Mouse (Mus musculus): ENCODE measurements around the gene Kcnq4.

Gene Kcnq4

DNA sequence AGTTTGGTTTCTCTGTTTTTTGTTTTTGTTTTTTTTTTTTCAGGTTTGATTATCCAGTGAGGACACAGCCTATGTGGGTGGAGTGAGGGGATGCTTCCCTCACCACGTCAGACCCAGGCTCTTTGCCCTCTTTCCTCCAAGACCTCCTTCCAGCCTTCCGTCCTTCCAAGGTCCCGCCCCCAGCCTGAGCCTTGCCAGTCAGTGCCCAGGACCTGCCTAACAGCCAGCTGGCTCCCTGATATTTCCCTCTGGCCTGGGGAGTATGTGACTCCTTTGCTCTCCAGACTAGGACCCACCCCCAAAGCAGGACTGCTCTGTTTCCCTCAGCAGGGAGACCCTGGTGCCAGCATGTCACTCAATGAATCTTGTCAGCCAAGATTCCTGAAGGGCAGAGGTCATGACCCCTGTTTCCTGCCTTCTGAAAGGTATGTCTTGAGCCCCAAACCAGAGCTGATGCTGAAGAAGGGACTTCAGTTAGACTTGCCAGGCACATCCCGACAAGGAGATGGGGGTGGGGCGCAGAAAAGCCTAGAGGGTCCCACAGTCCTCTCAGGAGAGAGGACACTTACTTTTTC, 22.8 kb downstream of the Kcnq4 start:
- in situ Hi-C loops (cut with MboI; ENCODE audit: low sequenced_read_pairs), result no loop called here

DNA sequence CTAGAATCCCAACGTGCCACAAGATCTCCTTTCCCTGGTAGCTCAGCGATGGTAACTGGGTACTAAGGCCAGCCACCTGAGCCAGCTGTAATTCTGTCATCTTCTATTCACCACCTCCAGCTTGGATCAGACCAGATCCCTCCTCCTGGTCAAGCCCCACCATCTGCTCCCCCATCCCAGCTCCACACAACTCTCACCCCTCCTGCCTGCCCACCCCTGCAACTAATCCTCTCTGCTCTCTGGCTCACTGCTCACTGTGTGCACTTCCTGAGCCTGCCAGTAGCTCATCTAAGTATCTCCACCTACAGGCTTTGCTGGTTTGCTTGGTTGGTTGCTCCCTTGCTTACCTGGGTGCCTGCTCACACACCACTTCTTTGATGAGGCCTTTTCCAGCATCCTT, 26.8 kb downstream of the Kcnq4 start:
- in situ Hi-C loops (cut with MboI; ENCODE audit: low sequenced_read_pairs), result no loop called here

DNA sequence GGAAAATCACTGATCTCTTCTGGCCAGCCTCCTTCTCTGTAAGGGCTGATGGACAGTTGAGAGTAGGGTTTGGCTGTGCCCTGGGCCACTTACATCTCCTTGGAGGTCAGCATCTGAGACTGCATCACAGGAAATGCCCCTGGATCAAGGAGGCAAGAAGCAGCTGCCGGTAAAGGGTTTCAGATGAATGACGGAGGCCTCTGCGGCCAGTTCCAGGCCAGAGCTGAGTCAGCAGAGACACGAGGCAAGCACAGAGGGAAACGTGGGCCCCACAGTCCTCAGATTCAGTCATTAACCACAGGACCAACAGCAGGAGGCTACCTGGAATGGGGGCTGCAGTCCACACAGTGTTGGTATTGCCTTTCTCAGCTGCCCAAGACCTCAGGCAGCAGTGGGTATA, 29.3 kb downstream of the Kcnq4 start:
- in situ Hi-C loops (cut with MboI; ENCODE audit: low sequenced_read_pairs), result no loop called here

GRCm38 (mm10) chr4:120717591-120717990, 30.8 kb downstream of the Kcnq4 start:
- in situ Hi-C loops (cut with MboI; ENCODE audit: low sequenced_read_pairs), result no loop called here

DNA sequence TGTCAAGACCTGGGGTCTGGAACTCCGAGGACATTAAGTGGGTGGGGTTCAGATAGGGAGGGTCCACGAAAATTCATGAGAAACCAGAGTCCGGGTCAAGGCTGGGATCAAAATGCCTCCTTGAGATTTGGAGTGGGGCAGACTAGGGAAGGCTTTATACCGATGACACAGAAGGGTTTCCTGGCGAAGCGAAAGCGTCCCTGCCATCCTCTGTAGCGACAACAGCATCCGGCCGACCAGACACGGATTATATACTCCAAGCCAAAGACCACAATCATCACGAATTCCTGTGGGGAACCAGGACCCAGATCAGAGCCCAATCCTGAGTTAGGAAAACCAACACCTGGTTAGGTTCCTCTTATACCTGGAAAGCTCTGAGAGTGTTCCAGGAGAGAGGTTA, 31.6 kb downstream of the Kcnq4 start:
- in situ Hi-C loops (cut with MboI; ENCODE audit: low sequenced_read_pairs), result no loop called here

GRCm38 (mm10) chr4:120716141-120716571, 32.3 kb downstream of the Kcnq4 start:
- in situ Hi-C loops (cut with MboI; ENCODE audit: low sequenced_read_pairs), result no loop called here

DNA sequence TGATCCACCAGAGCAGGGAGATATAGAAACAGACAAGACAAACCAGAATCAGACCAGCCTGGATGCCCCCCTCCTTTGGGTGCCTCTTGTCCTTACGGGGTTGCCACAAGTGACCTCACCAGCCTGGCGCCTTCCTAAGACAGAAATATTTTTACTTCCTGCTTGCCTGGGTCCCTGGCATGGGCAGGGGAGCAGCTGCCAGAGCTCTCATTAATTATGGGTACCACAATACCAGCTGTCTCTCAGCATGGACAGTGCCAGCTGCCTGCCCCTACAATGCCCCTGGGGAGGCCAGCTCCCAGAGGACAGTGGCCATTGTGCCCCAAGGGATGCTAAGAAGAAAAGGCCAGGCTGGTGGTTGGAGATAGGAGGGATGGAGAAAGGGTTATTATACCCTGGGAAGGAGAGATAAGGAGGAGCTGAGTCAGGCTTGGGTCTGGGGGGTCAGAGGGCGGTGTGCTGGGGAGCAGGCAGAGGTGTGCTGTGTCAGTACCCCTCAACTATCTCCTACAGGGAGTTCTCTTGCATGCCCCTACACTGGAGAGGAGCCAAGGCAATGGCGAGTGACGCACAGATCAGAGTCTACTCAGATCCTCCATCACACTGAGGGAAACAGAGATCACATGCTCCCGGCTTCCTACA, 34.4 kb downstream of the Kcnq4 start:
- in situ Hi-C loops (cut with MboI; ENCODE audit: low sequenced_read_pairs), result no loop called here

GRCm38 (mm10) chr4:120713021-120713420, 35.4 kb downstream of the Kcnq4 start:
- in situ Hi-C loops (cut with MboI; ENCODE audit: low sequenced_read_pairs), result no loop called here

- in situ Hi-C loops (cut with MboI; ENCODE audit: low sequenced_read_pairs), result no loop called here
These were observed 36.2 kb downstream of the Kcnq4 start for GRCm38 (mm10) chr4:120712236-120712635.

DNA sequence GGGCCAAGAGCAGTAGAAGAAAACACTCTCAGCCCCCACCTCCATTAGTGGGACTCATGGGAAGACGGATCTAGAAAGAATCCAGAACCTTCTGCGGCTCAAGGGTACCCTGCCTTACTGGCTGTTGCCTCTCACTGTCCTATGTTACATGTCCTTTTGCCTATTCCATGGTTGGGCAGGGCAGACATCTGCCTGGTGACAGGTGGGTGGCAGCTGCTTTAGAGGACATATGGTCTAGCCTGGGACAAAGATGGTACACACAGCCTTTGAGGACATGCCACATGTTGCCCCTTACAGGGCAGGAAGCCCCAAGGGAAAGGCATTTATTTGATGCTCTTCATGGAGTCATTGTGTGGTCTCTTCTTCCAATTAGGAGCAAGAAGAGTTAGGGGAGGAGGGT, 45.9 kb downstream of the Kcnq4 start:
- in situ Hi-C loops (cut with MboI; ENCODE audit: low sequenced_read_pairs), result no loop called here

DNA sequence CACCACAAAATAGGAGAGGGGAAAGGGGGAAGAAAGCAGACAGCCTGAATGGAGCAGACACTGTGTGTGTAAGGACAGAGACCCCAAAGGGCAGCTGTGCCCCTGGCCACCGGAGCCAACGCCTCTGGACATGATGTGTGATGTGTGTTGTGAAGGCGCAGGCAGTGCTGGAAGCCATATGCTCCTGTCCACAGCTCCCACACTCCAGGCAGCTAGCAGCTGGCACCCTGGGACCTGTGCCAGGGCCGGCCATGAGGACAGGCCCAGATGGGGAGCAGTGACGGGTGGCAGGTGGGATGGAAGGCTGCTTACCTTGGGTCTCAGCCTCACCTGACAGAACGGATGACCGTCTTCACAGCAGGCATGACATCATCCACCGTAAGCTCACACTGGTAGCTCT, 46.4 kb downstream of the Kcnq4 start:
- in situ Hi-C loops (cut with MboI; ENCODE audit: low sequenced_read_pairs), result no loop called here

DNA sequence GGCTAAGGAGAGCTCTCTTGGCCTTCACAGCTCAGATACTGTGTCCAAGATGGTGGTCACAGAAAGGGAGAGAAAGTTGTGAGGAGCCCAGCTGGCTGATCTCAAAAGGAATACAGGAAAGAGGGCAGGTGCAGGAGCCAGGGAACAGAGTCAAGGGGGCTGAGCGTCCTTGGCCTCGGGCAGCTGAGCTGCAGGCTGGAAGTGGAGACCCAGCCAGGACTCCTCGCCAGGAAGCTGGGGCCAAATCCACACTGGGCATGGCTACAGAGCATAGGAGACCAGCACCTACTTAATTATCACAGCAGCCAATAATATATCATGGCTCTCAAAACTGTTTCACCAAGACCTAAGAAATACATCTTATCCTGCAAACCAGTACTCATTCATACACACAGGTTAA, 47.2 kb downstream of the Kcnq4 start:
- in situ Hi-C loops (cut with MboI; ENCODE audit: low sequenced_read_pairs), result no loop called here

- in situ Hi-C loops (cut with MboI; ENCODE audit: low sequenced_read_pairs), result no loop called here
These were observed 50.5 kb downstream of the Kcnq4 start for GRCm38 (mm10) chr4:120697799-120698484.

DNA sequence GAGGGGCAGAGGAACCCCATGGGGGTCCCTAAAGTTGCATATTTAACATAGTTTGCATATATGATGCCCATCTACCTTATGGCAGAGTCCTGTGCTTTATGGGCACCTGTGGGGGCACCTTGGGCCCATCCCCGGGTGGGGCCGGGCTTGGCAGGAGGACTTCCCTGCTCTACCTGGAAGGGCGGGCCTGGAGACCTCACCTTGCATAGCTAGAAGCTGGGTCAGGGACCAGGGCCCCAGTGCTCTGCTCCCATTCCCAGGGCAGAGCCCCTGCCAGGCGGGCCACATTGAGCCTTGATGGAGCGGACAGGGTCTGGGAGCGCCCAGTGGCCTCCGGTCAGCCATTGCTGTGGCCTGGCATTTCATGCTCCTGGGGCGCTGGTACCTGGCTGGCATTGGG, 51.1 kb downstream of the Kcnq4 start:
- in situ Hi-C loops (cut with MboI; ENCODE audit: low sequenced_read_pairs), result no loop called here

GRCm38 (mm10) chr4:120692717-120693116, 55.7 kb downstream of the Kcnq4 start:
- in situ Hi-C loops (cut with MboI; ENCODE audit: low sequenced_read_pairs), result no loop called here

DNA sequence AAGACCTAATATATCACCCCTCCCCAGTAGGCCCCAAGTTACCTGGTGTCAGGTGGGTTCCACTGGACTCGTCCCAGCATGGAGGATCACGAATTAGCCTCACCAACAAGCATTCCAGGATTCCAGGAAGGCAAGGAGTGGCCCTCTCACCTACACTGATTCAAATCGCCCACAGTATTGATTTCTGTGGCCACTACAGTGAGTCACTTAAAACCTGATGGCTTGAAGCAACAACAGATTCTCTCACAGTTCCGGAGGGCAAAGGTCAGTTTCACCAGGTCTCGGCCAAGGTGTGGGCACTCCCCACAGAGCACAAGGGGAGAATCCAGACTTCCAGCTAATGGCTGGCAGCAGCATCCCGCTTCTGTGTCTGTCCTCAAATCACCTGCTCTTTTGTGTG, 59.1 kb downstream of the Kcnq4 start:
- in situ Hi-C loops (cut with MboI; ENCODE audit: low sequenced_read_pairs), result no loop called here

DNA sequence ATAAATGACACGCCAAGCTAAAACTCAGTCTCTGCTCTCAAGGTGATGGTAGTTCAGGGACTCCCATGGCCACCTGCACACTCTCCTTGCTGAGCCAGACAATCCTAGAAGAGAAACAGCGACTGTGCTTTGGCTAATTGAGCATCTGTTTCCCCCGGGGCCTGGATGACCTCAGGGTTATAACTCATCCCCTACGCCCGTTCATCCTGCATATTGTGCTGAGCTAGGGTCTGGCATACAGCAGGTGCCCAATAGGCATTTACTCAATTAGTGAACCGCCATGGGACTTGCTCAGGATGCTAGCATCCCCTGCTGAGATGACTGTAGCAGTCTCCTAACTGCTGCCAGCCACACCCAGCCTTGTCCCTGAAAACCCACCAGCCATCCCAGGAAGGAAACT, 61.1 kb downstream of the Kcnq4 start:
- in situ Hi-C loops (cut with MboI; ENCODE audit: low sequenced_read_pairs), result no loop called here

- in situ Hi-C loops (cut with MboI; ENCODE audit: low sequenced_read_pairs), result no loop called here
These were observed 65.0 kb downstream of the Kcnq4 start for GRCm38 (mm10) chr4:120683278-120683997.

- in situ Hi-C loops (cut with MboI; ENCODE audit: low sequenced_read_pairs), result no loop called here
These were observed 66.2 kb downstream of the Kcnq4 start for GRCm38 (mm10) chr4:120682168-120682567.

DNA sequence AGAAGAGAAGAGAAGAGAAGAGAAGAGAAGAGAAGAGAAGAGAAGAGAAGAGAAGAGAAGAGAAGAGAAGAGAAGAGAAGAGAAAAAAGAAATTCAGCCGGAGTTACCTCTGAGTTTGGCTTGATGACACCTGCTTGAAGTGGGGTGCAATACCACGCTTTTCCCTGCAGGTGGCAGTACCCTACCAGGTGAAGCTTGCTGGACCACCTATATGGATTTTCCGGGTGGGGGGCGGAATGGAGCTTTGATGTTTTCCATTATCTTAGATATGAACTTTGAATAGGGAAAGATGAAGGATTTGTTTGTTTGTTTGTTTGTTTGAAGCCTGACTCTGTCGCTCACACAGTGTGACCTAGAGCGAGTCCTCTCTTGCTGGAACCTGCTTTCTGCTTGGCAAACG, 67.5 kb downstream of the Kcnq4 start:
- in situ Hi-C loops (cut with MboI; ENCODE audit: low sequenced_read_pairs), result no loop called here

DNA sequence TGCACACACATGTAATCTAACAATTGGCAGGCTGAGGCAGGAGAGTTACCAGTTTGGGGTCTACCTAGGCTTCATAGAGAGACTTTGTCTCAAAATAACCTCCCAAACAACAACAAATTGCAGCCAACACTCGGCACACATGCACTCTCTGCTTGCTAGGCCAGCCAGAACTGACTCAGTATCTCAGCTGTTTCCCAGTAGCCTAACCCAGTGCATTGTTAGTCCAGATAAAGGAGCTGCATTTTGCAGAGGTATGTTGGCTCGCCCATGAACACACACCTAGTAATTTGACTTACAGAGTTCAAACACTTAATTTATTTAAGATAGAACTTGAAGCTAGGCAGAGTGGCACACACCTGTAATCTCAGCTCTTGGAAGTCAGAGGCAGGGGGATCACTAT, 72.8 kb downstream of the Kcnq4 start:
- in situ Hi-C loops (cut with MboI; ENCODE audit: low sequenced_read_pairs), result no loop called here
